Mouse (Mus musculus) thymus, adult 2 months (tissue): ENCODE data around the gene Sobp. TPM values are rescaled to one million over a fixed set of nuclear protein-coding genes. Genes with fewer than 3 reads are reported as not detected.
A peak's percentile ranks its signal among the peaks of the same experiment; 100 is the strongest.

ENCODE experiments used
- DNase-seq: peaks from one replicate; pipeline ENCODE4 v3.0.0; 2021
- H3K27ac ChIP-seq: fragments of 200-500 bp; 2 replicates; pipeline ENCODE4 v1.5.1; 2012; ENCODE audit warnings: low read length, control low read depth; ENCODE audit not compliant: control insufficient read depth, insufficient read depth
- H3K27me3 ChIP-seq: fragments of 200-500 bp; 2 replicates; pipeline ENCODE4 v1.6.1; 2012; ENCODE audit warnings: mild to moderate bottlenecking, low read length, moderate library complexity, mixed read lengths; ENCODE audit not compliant: control insufficient read depth, insufficient read depth
- H3K36me3 ChIP-seq: fragments of 200-500 bp; 2 replicates; pipeline ENCODE4 v1.6.1; 2012; ENCODE audit warnings: mild to moderate bottlenecking, low read length, moderate library complexity; ENCODE audit not compliant: control insufficient read depth, insufficient read depth
- H3K4me1 ChIP-seq: fragments of 200-500 bp; replicated peaks from 2 replicates; pipeline ENCODE4 v1.6.1; 2012; ENCODE audit warnings: low read length; ENCODE audit not compliant: control insufficient read depth, insufficient read depth
- H3K4me3 ChIP-seq: fragments of 200-500 bp; 2 replicates; pipeline ENCODE4 v1.5.1; 2012; ENCODE audit warnings: mild to moderate bottlenecking, low read length, control low read depth, moderate library complexity; ENCODE audit not compliant: control insufficient read depth, insufficient read depth
- CTCF ChIP-seq: fragments of 200-500 bp; IDR thresholded peaks from 2 replicates; pipeline ENCODE4 v1.5.1; 2012; ENCODE audit warnings: mild to moderate bottlenecking, control low read depth, low read length, moderate library complexity, borderline replicate concordance; ENCODE audit not compliant: control insufficient read depth, poor library complexity, insufficient read depth; ENCODE audit errors: extremely low read depth
- POLR2A ChIP-seq: fragments of 200-500 bp; IDR thresholded peaks from 2 replicates; pipeline ENCODE4 v1.6.1; 2012; ENCODE audit warnings: mild to moderate bottlenecking, low read length, control low read depth, moderate library complexity; ENCODE audit not compliant: control insufficient read depth, poor library complexity, insufficient read depth; ENCODE audit errors: extremely low read depth
- WGBS: fragments of 180-500 bp; shearing (Covaris S2); methylation state at CpG from one replicate; pipeline ENCODE4 v1.1.7; 2018; 5-methylcytosine and 5-hydroxymethylcytosine counted together
- polyA plus RNA-seq: library from polyadenylated mRNA; depleted of rRNA; stranded (reverse); fragments of >200 nt; gene quantifications from 2 replicates; pipeline ENCODE4 v1.2.3, GENCODE M21; 2012

Gene Sobp
- polyA plus RNA-seq, 1 experiment, result 0.40 TPM

DNA sequence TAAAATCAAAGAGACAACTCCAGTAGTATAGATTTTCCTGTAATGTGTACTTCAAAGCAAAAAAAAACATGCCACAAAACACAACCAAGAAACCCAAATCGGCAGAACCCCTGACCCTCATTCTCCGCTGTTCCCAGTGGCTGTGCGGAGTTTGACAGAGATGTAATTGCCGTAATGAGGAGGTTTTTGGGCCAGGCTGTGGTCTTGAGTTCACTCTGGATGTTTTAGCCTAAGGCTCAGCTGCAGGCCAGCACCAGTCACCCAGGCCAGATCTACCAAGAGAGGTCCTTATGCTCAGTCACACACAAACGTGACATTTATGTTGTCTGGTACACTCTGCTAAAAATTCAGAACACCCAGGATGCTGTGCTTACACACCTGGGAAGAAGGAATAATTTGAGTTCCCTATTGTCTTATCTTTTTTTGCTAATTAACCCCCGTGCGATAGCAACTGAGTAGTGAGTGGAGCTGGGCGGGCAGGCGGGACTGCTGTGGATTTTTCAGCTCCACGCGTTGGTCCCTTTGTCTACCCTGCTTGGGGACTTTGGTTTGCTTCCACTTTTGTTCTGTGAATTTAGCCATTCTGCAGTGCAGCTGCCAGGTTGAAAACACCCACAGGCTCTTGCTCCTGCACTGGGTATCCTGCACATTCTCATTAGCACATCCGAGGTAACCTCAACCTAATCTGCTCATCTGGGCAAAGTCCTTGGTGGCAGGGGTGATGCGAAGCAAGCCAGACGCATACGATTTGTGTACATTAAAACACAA is 140.7 kb downstream of the Sobp start:
- H3K27ac ChIP-seq, result no peak overlapping the region
- no peaks in the 10 kb centered on the region for H3K36me3 ChIP-seq
- H3K27me3 ChIP-seq, result no peaks in the 10 kb centered on the region
- TF ChIP-seq POLR2A, result no peak
- TF ChIP-seq CTCF, result no peak
- no peaks in the 10 kb centered on the region for H3K4me1 ChIP-seq
- no peak for DNase-seq
- no peak overlapping the region for H3K4me3 ChIP-seq
- 91% methylated on average over 15 of the region's 15 CpGs for WGBS

DNA sequence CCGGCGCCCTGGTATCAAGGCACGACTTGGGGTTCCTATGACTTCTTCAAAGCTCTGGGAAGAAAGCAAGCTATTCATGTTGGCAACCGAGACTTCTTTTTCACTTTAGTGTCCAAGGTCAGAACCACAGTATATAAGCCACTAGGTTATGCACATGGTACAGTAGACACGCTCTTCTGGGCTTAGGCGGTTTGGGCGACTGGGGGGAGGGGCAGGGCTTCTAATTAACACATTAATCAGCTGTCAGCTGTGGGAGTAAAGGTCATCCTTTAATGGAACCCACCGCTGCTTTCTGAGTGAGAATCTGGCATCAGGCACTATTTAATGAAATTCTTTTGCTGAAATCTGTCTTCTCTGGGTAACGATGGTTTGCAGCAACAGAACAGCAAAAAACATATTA is 147.3 kb downstream of the Sobp start:
- peaks cover 3% of the 10 kb centered on the region for H3K27me3 ChIP-seq
- no peaks in the 10 kb centered on the region for H3K36me3 ChIP-seq
- no peak for DNase-seq
- H3K27ac ChIP-seq, result no peak overlapping the region
- H3K4me1 ChIP-seq, result no peaks in the 10 kb centered on the region
- 86% methylated on average over 9 of the region's 9 CpGs for WGBS
- TF ChIP-seq POLR2A, result no peak
- TF ChIP-seq CTCF, result no peak
- H3K4me3 ChIP-seq, result no peak overlapping the region

DNA sequence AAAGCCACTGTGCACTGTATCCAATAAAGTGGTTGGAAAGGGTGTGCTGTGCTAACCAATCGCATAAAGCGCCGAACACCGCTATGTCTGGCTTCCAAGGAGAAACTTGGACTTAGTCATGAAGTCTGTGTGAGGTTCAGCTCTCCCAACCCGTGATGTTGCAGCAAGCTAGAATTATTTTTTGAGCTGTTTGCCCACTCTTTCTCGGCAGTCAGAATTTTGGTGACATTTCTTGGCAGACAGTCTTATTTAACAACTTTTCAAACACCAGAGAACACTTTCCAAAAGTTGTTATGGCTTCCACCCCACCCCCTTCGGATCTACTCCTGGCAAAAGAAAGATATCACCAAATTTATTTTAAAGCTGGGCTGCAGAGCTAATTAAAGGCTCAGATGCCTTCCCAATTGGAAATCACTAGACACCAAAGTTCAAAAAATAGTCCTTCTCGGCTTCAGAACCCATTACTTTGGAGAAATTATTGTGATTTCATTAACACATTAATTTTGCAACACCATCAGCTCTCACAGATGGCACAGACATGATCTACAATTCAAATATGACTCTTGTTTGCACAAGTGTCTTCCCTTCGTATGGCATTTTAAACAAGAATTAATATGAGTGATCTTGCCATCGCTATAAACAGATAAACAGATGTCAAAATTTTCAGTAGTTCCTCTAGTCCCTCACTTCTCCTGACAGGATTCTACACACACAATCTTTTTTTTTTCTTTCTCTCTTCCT is 150.7 kb downstream of the Sobp start:
- Histone ChIP-seq H3K27ac (no peak overlapping the region), H3K4me3 (no peak overlapping the region), H3K27me3 (peaks cover 16% of the 10 kb centered on the region), H3K36me3 (no peaks in the 10 kb centered on the region), H3K4me1 (no peaks in the 10 kb centered on the region)
- no peak for TF ChIP-seq CTCF
- no peak for TF ChIP-seq POLR2A
- 87% methylated on average over 10 of the region's 10 CpGs for WGBS
- DNase-seq, result no peak

DNA sequence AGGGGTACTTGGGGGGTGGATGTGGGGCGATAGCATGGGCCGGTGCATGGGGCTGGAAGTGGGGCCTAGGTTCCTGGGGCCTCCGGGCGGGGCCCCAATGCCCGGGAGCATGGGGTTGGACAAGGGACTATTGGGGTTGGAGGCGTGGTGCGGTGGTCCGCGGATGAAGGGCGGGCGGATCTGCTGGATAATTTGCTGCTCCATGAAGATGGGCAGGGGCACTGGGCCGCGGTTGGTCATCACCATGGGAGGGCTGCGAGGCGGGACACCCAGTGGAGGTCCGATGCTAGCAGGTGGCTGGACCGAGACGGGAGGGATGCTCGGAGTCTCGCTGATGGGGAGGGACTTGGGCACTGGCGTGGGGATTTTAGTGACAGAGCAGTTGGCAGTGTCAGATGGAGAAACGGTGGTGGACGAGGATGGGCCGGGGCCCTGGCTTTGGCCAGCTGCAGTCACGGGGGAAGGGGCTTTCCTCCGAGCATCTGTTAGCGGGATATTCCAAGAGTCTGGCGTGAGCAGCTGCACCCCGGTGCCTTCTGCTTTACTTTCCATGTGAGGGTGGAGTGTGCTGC is 152.1 kb downstream of the Sobp start:
- 22% methylated on average over 29 of the region's 29 CpGs for WGBS
- Histone ChIP-seq H3K4me1 (no peaks in the 10 kb centered on the region), H3K27me3 (peaks cover 16% of the 10 kb centered on the region), H3K27ac (no peak overlapping the region), H3K36me3 (no peaks in the 10 kb centered on the region), H3K4me3 (no peak overlapping the region)
- DNase-seq, result no peak
- TF ChIP-seq CTCF, result no peak
- no peak for TF ChIP-seq POLR2A

DNA sequence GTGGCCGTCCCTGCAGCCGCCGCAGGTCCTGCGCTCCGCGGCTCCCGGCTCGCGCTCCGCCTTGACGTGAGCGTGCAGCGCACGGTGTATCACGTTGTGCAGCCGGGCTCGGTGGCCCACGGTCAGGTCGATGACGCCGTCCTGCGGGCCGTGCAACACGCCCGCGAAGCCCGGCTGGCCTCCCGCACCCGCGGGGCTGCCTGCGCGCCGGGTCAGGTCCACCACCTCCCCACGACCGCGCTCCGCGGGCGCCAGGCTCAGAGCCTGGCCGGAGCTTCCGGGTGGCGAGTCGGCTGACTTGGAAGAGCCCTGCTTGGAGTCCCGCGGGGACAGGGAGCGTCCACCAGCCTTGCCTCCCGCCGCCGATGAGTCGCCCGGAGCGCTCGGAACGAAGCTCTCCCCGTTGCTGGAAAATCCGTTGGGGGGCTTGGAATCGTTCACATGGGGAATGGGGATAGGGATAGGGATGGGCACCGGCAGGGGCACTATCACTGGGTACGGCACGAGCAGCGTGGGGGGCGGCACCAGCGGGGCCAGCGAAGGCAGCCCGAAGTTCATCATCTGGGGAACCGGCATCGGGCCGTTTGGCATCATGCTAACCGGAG is 152.7 kb downstream of the Sobp start:
- WGBS, result 2% methylated on average over 65 of the region's 69 CpGs
- DNase-seq, result no peak
- H3K27ac ChIP-seq, result no peak overlapping the region
- peak overlapping the region; percentile 9; the same call in 1 of the 2 replicates for H3K4me3 ChIP-seq
- H3K4me1 ChIP-seq, result no peaks in the 10 kb centered on the region
- no peaks in the 10 kb centered on the region for H3K36me3 ChIP-seq
- peaks cover 16% of the 10 kb centered on the region for H3K27me3 ChIP-seq
- no peak for TF ChIP-seq CTCF
- no peak for TF ChIP-seq POLR2A

DNA sequence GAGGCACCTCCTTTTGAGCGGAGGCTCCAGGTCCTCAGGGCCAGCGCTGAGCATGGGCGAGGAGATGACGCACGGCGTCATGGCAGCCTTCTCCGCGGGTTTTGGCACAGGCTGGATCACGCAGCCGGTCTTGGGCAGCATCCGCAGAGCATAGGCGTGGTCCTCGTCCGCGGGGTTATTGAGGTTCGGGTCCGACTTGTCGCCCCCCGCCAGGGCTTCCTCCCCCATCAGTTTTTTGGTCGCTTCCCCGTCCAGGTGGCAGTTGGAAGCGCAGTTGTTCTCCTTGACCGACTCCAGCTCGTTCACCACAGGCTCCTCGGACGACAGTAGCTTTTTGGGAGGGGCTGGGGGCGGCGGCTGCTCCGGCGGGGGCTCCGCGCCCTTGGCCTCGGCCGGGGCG is 153.3 kb downstream of the Sobp start:
- Histone ChIP-seq H3K36me3 (no peaks in the 10 kb centered on the region), H3K27ac (no peak overlapping the region), H3K27me3 (peaks cover 16% of the 10 kb centered on the region), H3K4me1 (no peaks in the 10 kb centered on the region), H3K4me3 (no peak overlapping the region)
- 5% methylated on average over 34 of the region's 35 CpGs for WGBS
- DNase-seq, result no peak
- no peak for TF ChIP-seq CTCF
- no peak for TF ChIP-seq POLR2A
